Mouse (Mus musculus) gastrocnemius, postnatal 14 days (tissue): ENCODE measurements at regions not wholly inside any gene's neighbourhood (a gene's known extent, or its start where the extent isn't known, plus 50 kb on each side); places are given as distances from the start of the nearest gene placed in this dataset.
A peak's percentile ranks its signal among the peaks of the same experiment; 100 is the strongest.
"Not testable (repeated sequence)": the region's sequence is repeated elsewhere in the genome, so short reads cannot be mapped to it uniquely, and the experiment has no call there.

ENCODE experiments used
- DNase-seq: peaks from one replicate; pipeline ENCODE4 v3.0.0; 2021; ENCODE audit warnings: mixed read lengths
- intact Hi-C: fragments of 180-260 bp; cut with DNase I; formaldehyde crosslinking; loops from one replicate; pipeline ENCODE4 v1.15.1; 2025; ENCODE audit warnings: low total_unique reads

DNA sequence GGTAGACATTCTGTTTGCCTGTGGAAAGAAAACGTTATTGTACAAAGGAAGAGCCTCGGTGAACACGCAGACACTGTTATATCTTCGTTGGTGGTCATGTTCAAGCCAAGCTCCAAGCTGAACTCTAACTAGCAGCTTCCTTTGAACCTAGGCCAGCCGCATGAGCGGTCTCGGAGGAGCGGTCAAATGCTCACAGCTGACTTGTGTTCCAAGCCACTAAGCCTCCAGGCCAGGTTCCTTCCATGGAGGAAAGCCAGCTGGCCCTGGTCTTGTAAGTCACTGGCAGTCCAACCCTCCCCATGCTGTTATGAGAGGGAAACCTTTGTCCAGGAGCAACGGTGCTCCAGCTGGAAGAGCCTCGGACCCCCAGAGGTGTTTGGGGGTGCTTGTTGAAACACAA is 194.5 kb upstream of the Pkdcc start:
- peak; percentile 82 for DNase-seq
- intact Hi-C loops = loop anchor here (10.0 kb wide), 1 partner anchor 614 kb away; the partner anchor contains the start of gene Kcng3

- intact Hi-C loops = loop anchor here (5.0 to 10.0 kb wide), 2 partner anchors 227 to 609 kb away; partner anchors contain the start of gene Kcng3
- DNase-seq = peak; percentile 69
These were observed 189.7 kb upstream of the Pkdcc start for GRCm38 (mm10) chr17:83025340-83025816.

GRCm38 (mm10) chr17:83034914-83035573 is 180.0 kb upstream of the Pkdcc start:
- DNase-seq = no peak
- intact Hi-C loops = no loop called here

GRCm38 (mm10) chr17:83035574-83035918 is 179.5 kb upstream of the Pkdcc start:
- intact Hi-C loops = no loop called here
- DNase-seq = no peak

GRCm38 (mm10) chr17:83039563-83039962 is 175.5 kb upstream of the Pkdcc start:
- intact Hi-C loops = no loop called here
- DNase-seq = no peak

- DNase-seq = no peak
These were observed 170.6 kb upstream of the Pkdcc start for GRCm38 (mm10) chr17:83044515-83044914.

GRCm38 (mm10) chr17:83049972-83050535 is 165.0 kb upstream of the Pkdcc start:
- no peak for DNase-seq
- intact Hi-C loops = no loop called here

More at GRCm38 (mm10) chr17:83044515-83044914, 170.6 kb upstream of the Pkdcc start:
- intact Hi-C loops = loop anchor here (5.0 kb wide), 1 partner anchor 208 kb away; no protein-coding TSS in a partner anchor

- intact Hi-C loops = no loop called here
- DNase-seq = no peak
These were observed 164.4 kb upstream of the Pkdcc start for GRCm38 (mm10) chr17:83050591-83051197.

DNA sequence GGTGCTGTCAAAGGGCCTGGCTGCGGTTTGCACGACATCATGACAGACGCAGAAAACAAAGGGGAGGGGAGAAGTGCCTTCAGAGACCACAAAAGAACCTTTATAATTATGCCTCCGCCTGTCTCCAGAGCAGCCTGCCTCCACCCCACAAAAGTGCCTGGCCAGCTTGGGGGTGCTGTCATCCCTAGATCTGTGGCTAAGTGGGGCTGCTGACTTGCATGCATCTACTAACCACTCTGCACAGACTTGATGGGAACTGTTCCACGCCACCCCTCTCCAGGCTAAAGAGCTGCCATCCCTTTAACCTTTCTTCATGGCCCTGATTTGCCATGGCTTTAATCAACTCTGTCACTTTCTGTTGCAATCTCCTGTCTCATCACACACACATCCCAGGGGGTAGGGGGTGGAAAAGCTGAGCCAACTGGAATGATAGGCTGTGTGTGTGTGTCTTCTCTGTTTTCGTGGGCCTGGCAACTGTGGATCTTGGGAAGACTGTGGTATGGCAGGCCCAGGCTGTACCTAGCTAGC is 162.4 kb upstream of the Pkdcc start:
- intact Hi-C loops = no loop called here
- DNase-seq = no peak

DNA sequence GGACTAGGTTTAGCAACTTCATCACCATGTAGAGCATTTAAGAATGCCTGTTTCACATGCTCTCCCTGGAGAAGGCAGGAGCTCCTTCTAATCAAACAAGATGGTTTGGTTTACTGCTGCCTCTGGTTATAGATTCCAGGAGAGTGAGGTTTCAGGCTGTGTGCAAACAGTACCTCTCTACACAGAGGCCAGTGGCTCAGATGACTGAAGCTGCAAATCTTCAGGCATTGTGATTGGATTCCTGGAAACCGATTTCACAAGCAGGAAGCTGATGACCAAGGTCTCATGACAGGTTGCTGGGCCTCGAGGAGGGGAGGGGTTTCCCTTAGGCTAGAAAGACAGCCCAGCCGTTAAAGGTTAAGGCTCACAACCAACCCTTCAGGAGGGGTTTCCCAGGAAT is 157.3 kb upstream of the Pkdcc start:
- no peak for DNase-seq

DNA sequence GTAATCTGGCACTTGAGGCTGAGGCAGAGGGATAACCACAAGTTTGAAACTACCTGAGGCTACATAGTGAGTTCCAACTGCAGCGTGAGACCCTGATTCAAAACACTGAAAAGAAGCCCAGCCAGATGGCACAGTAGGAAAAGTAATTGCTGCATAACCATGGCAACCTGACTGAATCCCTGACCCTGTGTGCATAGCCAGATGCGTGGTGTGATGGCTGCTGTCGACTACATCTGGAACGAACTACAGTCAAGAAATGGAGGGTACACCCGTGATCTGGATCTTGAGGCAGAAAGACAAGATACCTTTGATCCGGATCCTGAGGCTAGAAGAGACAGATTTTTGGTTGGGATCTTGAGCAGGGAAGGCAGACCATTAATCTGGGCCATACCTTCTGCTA is 153.2 kb upstream of the Pkdcc start:
- DNase-seq = no peak
- intact Hi-C loops = no loop called here

More for the DNA sequence above, 157.3 kb upstream of the Pkdcc start:
- intact Hi-C loops = no loop called here

DNA sequence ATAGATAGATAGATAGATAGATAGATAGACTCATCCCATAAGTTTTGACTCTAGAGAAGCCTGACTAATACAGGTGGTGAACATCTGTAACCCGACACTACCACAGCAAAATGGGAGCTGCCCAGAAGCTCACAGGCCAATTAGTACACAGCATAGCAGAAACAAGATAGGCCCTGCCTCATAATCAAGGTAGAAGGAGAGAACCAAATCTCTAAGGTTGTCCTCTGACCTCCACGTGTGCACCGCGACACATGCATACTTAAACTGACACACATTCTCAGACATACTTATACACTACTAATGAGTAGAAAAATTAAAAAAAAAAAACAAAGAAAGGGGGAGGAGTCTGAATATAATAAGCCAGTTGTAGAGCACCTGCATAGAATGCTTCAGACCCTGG is 151.2 kb upstream of the Pkdcc start:
- no peak for DNase-seq
- intact Hi-C loops = no loop called here

DNA sequence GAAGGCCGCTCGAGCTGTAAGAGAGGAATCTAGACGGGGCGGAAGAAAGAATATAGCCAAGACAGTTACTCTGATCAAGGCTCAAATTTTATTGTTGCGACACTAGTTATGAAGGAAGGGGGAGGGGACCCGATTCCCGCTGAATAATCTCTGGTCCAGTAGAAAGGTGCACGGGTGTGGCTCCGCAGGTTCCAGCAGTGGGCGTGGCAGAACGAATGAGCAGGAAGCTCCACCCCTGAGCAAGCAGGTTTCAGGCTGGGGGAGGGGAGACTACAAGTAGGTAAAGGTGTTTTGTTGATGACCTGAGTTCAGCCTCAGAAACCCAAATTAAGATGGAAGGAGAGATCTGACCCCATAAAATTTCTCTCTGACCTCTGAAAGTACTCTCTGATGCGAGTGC is 150.7 kb upstream of the Pkdcc start:
- intact Hi-C loops, DNase-seq: not testable (repeated sequence)

GRCm38 (mm10) chr17:83069246-83069645 is 145.8 kb upstream of the Pkdcc start:
- peak; percentile 32 for DNase-seq
- intact Hi-C loops = no loop called here

GRCm38 (mm10) chr17:83071746-83072145 is 143.3 kb upstream of the Pkdcc start:
- no peak for DNase-seq
- intact Hi-C loops = no loop called here

GRCm38 (mm10) chr17:83072175-83072574 is 142.9 kb upstream of the Pkdcc start:
- intact Hi-C loops = no loop called here
- no peak for DNase-seq

- intact Hi-C loops = no loop called here
- no peak for DNase-seq
These were observed 140.2 kb upstream of the Pkdcc start for GRCm38 (mm10) chr17:83074893-83075292.

DNA sequence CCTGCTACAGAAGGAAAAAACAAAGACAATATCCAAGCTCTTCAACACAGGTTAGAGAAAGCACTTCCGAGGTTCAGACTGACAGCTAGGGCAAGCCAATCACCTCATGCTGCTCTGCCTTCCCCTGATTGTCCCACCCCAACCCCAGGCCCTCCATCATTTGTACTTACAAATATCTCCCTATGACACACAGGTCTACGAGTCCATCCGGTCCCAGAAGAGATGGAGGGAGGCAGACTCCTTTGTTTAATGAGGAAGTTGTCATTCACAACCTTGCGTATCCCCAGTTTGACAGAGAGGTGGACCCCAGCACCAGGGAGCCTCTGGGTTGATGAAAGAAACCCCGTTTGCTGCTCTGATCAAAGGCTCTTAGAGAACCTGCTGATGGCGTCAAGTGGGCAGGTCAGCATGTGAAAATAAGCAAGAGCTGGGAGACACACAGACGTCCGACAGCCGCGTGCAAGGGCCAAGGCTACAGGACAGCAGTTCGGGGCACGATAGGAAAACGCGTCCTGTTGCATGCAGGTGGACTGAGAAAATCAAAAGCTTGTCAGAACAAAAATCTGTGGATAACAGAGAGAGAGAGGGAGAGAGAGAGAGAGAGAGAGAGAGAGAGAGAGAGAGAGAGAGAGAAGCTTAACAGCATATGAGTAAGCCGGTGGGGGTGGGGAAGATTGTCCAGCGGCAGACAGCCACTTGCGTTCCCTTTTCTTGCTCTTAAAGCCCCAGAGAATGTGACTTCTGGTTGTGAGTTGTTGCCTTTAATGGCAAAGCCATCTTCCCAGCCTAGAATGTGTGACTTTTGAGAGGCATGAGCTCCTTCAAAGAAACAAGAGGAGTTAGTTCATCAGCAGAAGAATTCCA is 137.1 kb upstream of the Pkdcc start:
- intact Hi-C loops = no loop called here
- DNase-seq = no peak

DNA sequence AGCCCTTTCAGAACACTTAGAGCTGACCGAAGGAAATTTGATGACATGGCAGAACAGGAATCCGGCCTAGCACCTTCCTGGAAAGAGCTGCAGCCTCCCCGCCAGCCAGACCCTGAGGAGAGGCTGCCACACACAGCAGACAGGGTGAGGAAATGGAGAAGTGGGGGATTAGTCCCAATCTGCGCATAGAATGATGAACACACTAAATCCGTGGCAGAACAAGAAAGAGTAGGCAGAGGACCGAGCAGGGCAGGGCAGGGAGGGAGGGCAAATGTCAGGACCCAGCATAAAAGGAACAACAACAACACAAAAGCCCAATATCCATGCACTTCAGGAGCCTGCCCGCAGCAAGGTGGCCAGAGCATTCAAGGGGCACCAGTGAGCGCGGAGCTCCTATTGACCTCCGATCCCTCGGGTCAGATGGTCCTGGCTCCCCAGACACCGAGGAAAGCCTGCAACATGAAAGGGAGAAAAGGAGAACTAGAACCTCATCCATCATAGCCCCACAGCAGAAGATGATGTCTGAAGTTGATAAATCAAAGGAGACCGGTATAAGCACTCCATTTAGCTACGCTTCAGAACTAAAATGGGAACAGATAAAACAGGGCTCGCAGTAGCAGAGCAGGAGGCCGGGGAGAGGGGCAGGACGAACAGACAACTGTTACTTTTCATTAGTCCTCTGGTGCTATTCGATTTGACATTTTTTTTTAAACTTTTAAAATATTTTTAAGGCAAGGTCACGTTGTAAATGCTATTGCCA is 136.3 kb upstream of the Pkdcc start:
- no peak for DNase-seq
- intact Hi-C loops = no loop called here
